Mouse (Mus musculus): ENCODE measurements around the gene Cldnd1. TPM values are rescaled to one million over a fixed set of nuclear protein-coding genes. Genes with fewer than 3 reads are reported as not detected.

Gene Cldnd1
- polyA plus RNA-seq, 1 experiment from 2014 or later = 97.5 TPM

Small RNA genes within 50 kb of the gene (microRNA-seq; reads per million reads assigned to microRNA genes)
- gene Gm27564 = not detected

Other genes starting within 250 kb of the Cldnd1 start
- gene St3gal6, start 203.7 kb upstream of the Cldnd1 start, polyA plus RNA-seq (2015; fragmentation: Nextera tagmentation; extraction: Ambion mirVana) = 22.5 and 23.5 TPM in 2 replicates
- gene Gm813, start 110.9 kb upstream of the Cldnd1 start, polyA plus RNA-seq (2015; fragmentation: Nextera tagmentation; extraction: Ambion mirVana) = not detected in 2 replicates
- not detected in 2 replicates for gene E330017A01Rik, start 89.2 kb upstream of the Cldnd1 start, polyA plus RNA-seq (2015; fragmentation: Nextera tagmentation; extraction: Ambion mirVana)
- gene Cpox, start 57.6 kb upstream of the Cldnd1 start, polyA plus RNA-seq (2015; fragmentation: Nextera tagmentation; extraction: Ambion mirVana) = 60.6 and 70.3 TPM in 2 replicates
- gene Gpr15, start 8.8 kb upstream of the Cldnd1 start, polyA plus RNA-seq (2015; fragmentation: Nextera tagmentation; extraction: Ambion mirVana) = 0.11 and 0.24 TPM in 2 replicates
- not detected in 2 replicates for gene Olfr172, start 35.3 kb downstream of the Cldnd1 start, polyA plus RNA-seq (2015; fragmentation: Nextera tagmentation; extraction: Ambion mirVana)
- not detected in 2 replicates for gene Olfr173, start 72.4 kb downstream of the Cldnd1 start, polyA plus RNA-seq (2015; fragmentation: Nextera tagmentation; extraction: Ambion mirVana)
- gene Olfr175-ps1, start 98.9 kb downstream of the Cldnd1 start, polyA plus RNA-seq (2015; fragmentation: Nextera tagmentation; extraction: Ambion mirVana) = not detected in 2 replicates
- not detected in 2 replicates for gene Olfr177, start 146.9 kb downstream of the Cldnd1 start, polyA plus RNA-seq (2015; fragmentation: Nextera tagmentation; extraction: Ambion mirVana)
- not detected in 2 replicates for gene Olfr178, start 164.2 kb downstream of the Cldnd1 start, polyA plus RNA-seq (2015; fragmentation: Nextera tagmentation; extraction: Ambion mirVana)
- not detected in 2 replicates for gene Olfr181, start 200.8 kb downstream of the Cldnd1 start, polyA plus RNA-seq (2015; fragmentation: Nextera tagmentation; extraction: Ambion mirVana)
- gene Olfr180, start 201.5 kb downstream of the Cldnd1 start, polyA plus RNA-seq (2015; fragmentation: Nextera tagmentation; extraction: Ambion mirVana) = not detected in 2 replicates

Data from intestine, embryonic 16.5 days (tissue).